Mouse (Mus musculus): ENCODE measurements around the gene Usp15.

Gene Usp15

GRCm38 (mm10) chr10:123175771-123176170 lies 21.0 kb downstream of the Usp15 start:
- DNase-seq (ENCODE audit: low spot score in 2 of 2), result peak in 1 of 2 experiments; percentile 31

- no peak for DNase-seq (ENCODE audit: low spot score in 2 of 2)
Observed at GRCm38 (mm10) chr10:123170898-123171297, 25.9 kb downstream of the Usp15 start.

GRCm38 (mm10) chr10:123165542-123165941 lies 31.3 kb downstream of the Usp15 start:
- DNase-seq (ENCODE audit: low spot score in 2 of 2), result no peak

- peak; percentile 72 to 79 for DNase-seq (ENCODE audit: low spot score in 2 of 2)
Observed at GRCm38 (mm10) chr10:123160508-123160907, 36.3 kb downstream of the Usp15 start.

GRCm38 (mm10) chr10:123159316-123159715 lies 37.5 kb downstream of the Usp15 start:
- DNase-seq (ENCODE audit: low spot score in 2 of 2), result peak; percentile 79 to 83

GRCm38 (mm10) chr10:123156392-123156791 lies 40.4 kb downstream of the Usp15 start:
- no peak for DNase-seq (ENCODE audit: low spot score in 2 of 2)

GRCm38 (mm10) chr10:123155764-123156163 lies 41.0 kb downstream of the Usp15 start:
- peak; percentile 65 to 74 for DNase-seq (ENCODE audit: low spot score in 2 of 2)

- DNase-seq (ENCODE audit: low spot score in 2 of 2), result no peak
Observed at GRCm38 (mm10) chr10:123153321-123153720, 43.5 kb downstream of the Usp15 start.

- DNase-seq (ENCODE audit: low spot score in 2 of 2), result no peak
Observed at GRCm38 (mm10) chr10:123148025-123148814, 48.6 kb downstream of the Usp15 start.

- no peak for DNase-seq (ENCODE audit: low spot score in 2 of 2)
Observed at GRCm38 (mm10) chr10:123147180-123147579, 49.6 kb downstream of the Usp15 start.

- DNase-seq (ENCODE audit: low spot score in 2 of 2), result no peak
Observed at GRCm38 (mm10) chr10:123146349-123146748, 50.4 kb downstream of the Usp15 start.

GRCm38 (mm10) chr10:123144256-123144655 lies 52.5 kb downstream of the Usp15 start:
- DNase-seq (ENCODE audit: low spot score in 2 of 2), result no peak

- no peak for DNase-seq (ENCODE audit: low spot score in 2 of 2)
Observed at GRCm38 (mm10) chr10:123142395-123143050, 54.3 kb downstream of the Usp15 start.

- no peak for DNase-seq (ENCODE audit: low spot score in 2 of 2)
Observed at GRCm38 (mm10) chr10:123135818-123136217, 61.0 kb downstream of the Usp15 start.

- no peak for DNase-seq (ENCODE audit: low spot score in 2 of 2)
Observed at GRCm38 (mm10) chr10:123131487-123131886, 65.3 kb downstream of the Usp15 start.

- DNase-seq (ENCODE audit: low spot score in 2 of 2), result no peak
Observed at GRCm38 (mm10) chr10:123120666-123121392, 76.0 kb downstream of the Usp15 start.

GRCm38 (mm10) chr10:123116861-123117260 lies 79.9 kb downstream of the Usp15 start:
- DNase-seq (ENCODE audit: low spot score in 2 of 2), result no peak

GRCm38 (mm10) chr10:123113466-123113865 lies 83.3 kb downstream of the Usp15 start:
- no peak for DNase-seq (ENCODE audit: low spot score in 2 of 2)

GRCm38 (mm10) chr10:123112787-123113168 lies 84.0 kb downstream of the Usp15 start:
- DNase-seq (ENCODE audit: low spot score in 2 of 2), result no peak

- no peak for DNase-seq (ENCODE audit: low spot score in 2 of 2)
Observed at GRCm38 (mm10) chr10:123112056-123112786, 84.6 kb downstream of the Usp15 start.

- no peak for DNase-seq (ENCODE audit: low spot score in 2 of 2)
Observed at GRCm38 (mm10) chr10:123110548-123110947, 86.2 kb downstream of the Usp15 start.

GRCm38 (mm10) chr10:123108527-123108926 lies 88.3 kb downstream of the Usp15 start:
- DNase-seq (ENCODE audit: low spot score in 2 of 2), result no peak
